Mouse (Mus musculus) erythroblast, adult 5-6 weeks (primary cell): ENCODE measurements around the gene Gnl1. TPM values are rescaled to one million over a fixed set of nuclear protein-coding genes. Genes with fewer than 3 reads are reported as not detected.
A peak's percentile ranks its signal among the peaks of the same experiment; 100 is the strongest.
"Not testable (repeated sequence)": the region's sequence is repeated elsewhere in the genome, so short reads cannot be mapped to it uniquely, and the experiment has no call there.

Source experiments
- ATAC-seq: replicated peaks from 2 replicates; pipeline ENCODE4 v1.8.0; 2016; ENCODE audit warnings: moderate number of reproducible peaks, mild to moderate bottlenecking, moderate TSS enrichment, inconsistent platforms; ENCODE audit not compliant: poor library complexity, low FRiP score, severe bottlenecking
- total RNA-seq, 2 experiments: library from RNA; stranded (forward) in 1 of 2; stranded (reverse) in 1 of 2; fragments of 150-400 nt in 1 of 2; fragments of 200-764, 138-1000 nt in 1 of 2; gene quantifications; 2 replicates each; pipeline versions ENCODE4 v1.2.3 to v1.2.4; 2015 to 2017; ENCODE audit warnings: low replicate concordance in 2 of 2

Gnl1 gene
- total RNA-seq, 2 experiments from 2014 or later = 2.0 to 3.3 TPM

GRCm38 (mm10) chr17:36022922-36023321 lies 43.3 kb downstream of the Gnl1 start:
- no peak for ATAC-seq

- ATAC-seq = peak; percentile 38
These were observed 44.3 kb downstream of the Gnl1 start for GRCm38 (mm10) chr17:36023710-36024654.

GRCm38 (mm10) chr17:36025197-36025596 lies 45.5 kb downstream of the Gnl1 start:
- no peak for ATAC-seq

GRCm38 (mm10) chr17:36025901-36026300 lies 46.2 kb downstream of the Gnl1 start:
- ATAC-seq = no peak

- ATAC-seq = no peak
These were observed 48.0 kb downstream of the Gnl1 start for GRCm38 (mm10) chr17:36027663-36028062.

- no peak for ATAC-seq
These were observed 49.4 kb downstream of the Gnl1 start for GRCm38 (mm10) chr17:36028879-36029619.

GRCm38 (mm10) chr17:36030046-36030702 lies 50.5 kb downstream of the Gnl1 start:
- ATAC-seq = peak; percentile 78

- not testable (repeated sequence) for ATAC-seq
These were observed 51.3 kb downstream of the Gnl1 start for GRCm38 (mm10) chr17:36030703-36031582.

GRCm38 (mm10) chr17:36031583-36032331 lies 52.1 kb downstream of the Gnl1 start:
- ATAC-seq = peak; percentile 79

- ATAC-seq = peak; percentile 68
These were observed 52.8 kb downstream of the Gnl1 start, which contains the start of gene H2-T23 for GRCm38 (mm10) chr17:36032351-36032875. TSS of gene H2-T23 (minus strand) at chr17:36032855.

GRCm38 (mm10) chr17:36034524-36034923 lies 54.9 kb downstream of the Gnl1 start:
- ATAC-seq = not testable (repeated sequence)

GRCm38 (mm10) chr17:36035010-36035638 lies 55.5 kb downstream of the Gnl1 start:
- peak; percentile 68 for ATAC-seq

GRCm38 (mm10) chr17:36036126-36036525 lies 56.5 kb downstream of the Gnl1 start:
- ATAC-seq = not testable (repeated sequence)

Other genes with a start within 250 kb of the Gnl1 start
- 7.5 and 11.9 TPM in 2 replicates for gene Ier3, start 158.2 kb upstream of the Gnl1 start, total RNA-seq (2015; ENCODE audit: low replicate concordance)
- 2.1 and 8.0 TPM in 2 replicates for gene Ier3, start 158.2 kb upstream of the Gnl1 start, total RNA-seq (2017; ENCODE audit: low replicate concordance)
- gene Flot1, start 156.6 kb upstream of the Gnl1 start, total RNA-seq (2015; ENCODE audit: low replicate concordance) = 20.9 and 37.8 TPM in 2 replicates
- gene Flot1, start 156.6 kb upstream of the Gnl1 start, total RNA-seq (2017; ENCODE audit: low replicate concordance) = 26.1 and 57.7 TPM in 2 replicates
- 243 and 249 TPM in 2 replicates for gene Tubb5, start 141.5 kb upstream of the Gnl1 start, total RNA-seq (2015; ENCODE audit: low replicate concordance)
- 216 and 335 TPM in 2 replicates for gene Tubb5, start 141.5 kb upstream of the Gnl1 start, total RNA-seq (2017; ENCODE audit: low replicate concordance)
- gene Mdc1, start 138.3 kb upstream of the Gnl1 start, total RNA-seq (2015; ENCODE audit: low replicate concordance) = 20.4 and 30.9 TPM in 2 replicates
- 12.4 and 16.4 TPM in 2 replicates for gene Mdc1, start 138.3 kb upstream of the Gnl1 start, total RNA-seq (2017; ENCODE audit: low replicate concordance)
- gene Nrm, start 118.5 kb upstream of the Gnl1 start, total RNA-seq (2015; ENCODE audit: low replicate concordance) = 12.9 and 15.0 TPM in 2 replicates
- 3.2 and 20.0 TPM in 2 replicates for gene Nrm, start 118.5 kb upstream of the Gnl1 start, total RNA-seq (2017; ENCODE audit: low replicate concordance)
- 22.5 and 37.0 TPM in 2 replicates for gene Ppp1r18, start 114.3 kb upstream of the Gnl1 start, total RNA-seq (2015; ENCODE audit: low replicate concordance)
- gene Ppp1r18, start 114.3 kb upstream of the Gnl1 start, total RNA-seq (2017; ENCODE audit: low replicate concordance) = 10.3 and 13.4 TPM in 2 replicates
- gene Dhx16, start 100.0 kb upstream of the Gnl1 start, total RNA-seq (2015; ENCODE audit: low replicate concordance) = 38.6 and 56.0 TPM in 2 replicates
- gene Dhx16, start 100.0 kb upstream of the Gnl1 start, total RNA-seq (2017; ENCODE audit: low replicate concordance) = 30.8 and 38.9 TPM in 2 replicates
- gene 2310061I04Rik, start 82.4 kb upstream of the Gnl1 start, total RNA-seq (2015; ENCODE audit: low replicate concordance) = 17.1 and 21.5 TPM in 2 replicates
- 3.9 TPM in 1 of 2 replicates, not detected in the other for gene 2310061I04Rik, start 82.4 kb upstream of the Gnl1 start, total RNA-seq (2017; ENCODE audit: low replicate concordance)
- gene Atat1, start 69.8 kb upstream of the Gnl1 start, total RNA-seq (2015; ENCODE audit: low replicate concordance) = 2.3 TPM in 1 of 2 replicates, not detected in the other
- gene Atat1, start 69.8 kb upstream of the Gnl1 start, total RNA-seq (2017; ENCODE audit: low replicate concordance) = 0.56 and 7.1 TPM in 2 replicates
- gene Mrps18b, start 63.5 kb upstream of the Gnl1 start, total RNA-seq (2015; ENCODE audit: low replicate concordance) = 7.7 and 32.6 TPM in 2 replicates
- gene Mrps18b, start 63.5 kb upstream of the Gnl1 start, total RNA-seq (2017; ENCODE audit: low replicate concordance) = 7.4 and 18.9 TPM in 2 replicates
- gene Ppp1r10, start 63.4 kb upstream of the Gnl1 start, total RNA-seq (2015; ENCODE audit: low replicate concordance) = 91.1 and 91.3 TPM in 2 replicates
- gene Ppp1r10, start 63.4 kb upstream of the Gnl1 start, total RNA-seq (2017; ENCODE audit: low replicate concordance) = 84.8 and 104 TPM in 2 replicates
- gene Abcf1, start 10.1 kb upstream of the Gnl1 start, total RNA-seq (2015; ENCODE audit: low replicate concordance) = 13.0 and 13.6 TPM in 2 replicates
- 33.9 and 71.4 TPM in 2 replicates for gene Abcf1, start 10.1 kb upstream of the Gnl1 start, total RNA-seq (2017; ENCODE audit: low replicate concordance)
- gene Prr3, start 385 bp downstream of the Gnl1 start, total RNA-seq (2015; ENCODE audit: low replicate concordance) = 2.3 TPM in 1 of 2 replicates, not detected in the other
- gene Prr3, start 385 bp downstream of the Gnl1 start, total RNA-seq (2017; ENCODE audit: low replicate concordance) = 3.0 and 5.4 TPM in 2 replicates
- gene H2-T24, start 40.7 kb downstream of the Gnl1 start, total RNA-seq (2015; ENCODE audit: low replicate concordance) = 161 and 177 TPM in 2 replicates
- gene H2-T24, start 40.7 kb downstream of the Gnl1 start, total RNA-seq (2017; ENCODE audit: low replicate concordance) = 587 and 609 TPM in 2 replicates
- gene H2-T23, start 53.0 kb downstream of the Gnl1 start, total RNA-seq (2015; ENCODE audit: low replicate concordance) = 249 and 264 TPM in 2 replicates
- 271 and 275 TPM in 2 replicates for gene H2-T23, start 53.0 kb downstream of the Gnl1 start, total RNA-seq (2017; ENCODE audit: low replicate concordance)
- gene H2-T22, start 62.9 kb downstream of the Gnl1 start, total RNA-seq (2015; ENCODE audit: low replicate concordance) = 10.4 and 21.5 TPM in 2 replicates
- 12.8 and 20.4 TPM in 2 replicates for gene H2-T22, start 62.9 kb downstream of the Gnl1 start, total RNA-seq (2017; ENCODE audit: low replicate concordance)
- not detected in 2 replicates for gene Gm6034, start 63.1 kb downstream of the Gnl1 start, total RNA-seq (2015; ENCODE audit: low replicate concordance)
- not detected in 2 replicates for gene Gm6034, start 63.1 kb downstream of the Gnl1 start, total RNA-seq (2017; ENCODE audit: low replicate concordance)
- not detected in 2 replicates for gene Gm11127, start 78.5 kb downstream of the Gnl1 start, total RNA-seq (2015; ENCODE audit: low replicate concordance)
- not detected in 2 replicates for gene Gm11127, start 78.5 kb downstream of the Gnl1 start, total RNA-seq (2017; ENCODE audit: low replicate concordance)
- gene Gm19684, start 141.8 kb downstream of the Gnl1 start, total RNA-seq (2015; ENCODE audit: low replicate concordance) = 1.5 TPM in 1 of 2 replicates, not detected in the other
- 0.84 TPM in 1 of 2 replicates, not detected in the other for gene Gm19684, start 141.8 kb downstream of the Gnl1 start, total RNA-seq (2017; ENCODE audit: low replicate concordance)
- gene Gm7030, start 149.6 kb downstream of the Gnl1 start, total RNA-seq (2015; ENCODE audit: low replicate concordance) = not detected in 2 replicates
- not detected in 2 replicates for gene Gm7030, start 149.6 kb downstream of the Gnl1 start, total RNA-seq (2017; ENCODE audit: low replicate concordance)
- not detected in 2 replicates for gene Gm8909, start 188.7 kb downstream of the Gnl1 start, total RNA-seq (2015; ENCODE audit: low replicate concordance)
- not detected in 2 replicates for gene Gm8909, start 188.7 kb downstream of the Gnl1 start, total RNA-seq (2017; ENCODE audit: low replicate concordance)
- not detected in 2 replicates for gene H2-T3, start 210.4 kb downstream of the Gnl1 start, total RNA-seq (2015; ENCODE audit: low replicate concordance)
- gene H2-T3, start 210.4 kb downstream of the Gnl1 start, total RNA-seq (2017; ENCODE audit: low replicate concordance) = not detected in 2 replicates